Mouse (Mus musculus): ENCODE measurements around the gene Vkorc1l1.

- TF ChIP-seq CTCF (IDR thresholded peaks at IDR 0.05; ENCODE audit: low read depth) (peak; percentile 26; the same call in 1 of the 2 replicates), EP300 (optimal IDR thresholded peaks at IDR 0.05) (no peak)
Observed at GRCm38 (mm10) chr5:130015104-130015503, 73.3 kb downstream of the Vkorc1l1 start.
